Comparison of ENCODE assay signal across 21 mouse cellular contexts in the genomic region with DNA sequence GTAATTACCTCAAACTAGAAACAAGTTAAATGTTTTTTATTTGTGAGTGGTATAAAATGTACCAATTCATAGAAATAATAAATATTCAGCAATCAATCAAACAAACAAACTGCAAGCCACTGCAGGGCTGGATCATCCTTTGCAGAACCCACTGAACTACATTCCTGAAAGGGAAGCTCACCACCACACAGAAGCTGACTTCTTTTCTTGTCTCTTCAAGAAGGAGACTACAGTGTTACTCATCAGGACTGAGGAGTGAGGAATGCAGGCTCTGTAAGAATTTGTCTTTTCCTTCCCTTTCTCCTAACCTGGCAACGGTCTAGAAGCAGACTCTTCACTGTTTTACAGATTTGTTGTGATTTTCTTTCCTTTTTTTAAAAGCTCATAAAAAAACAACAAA.
"Had no signal": no experiment of that assay in that cellular context is flagged by ENCODE, and none has a peak within 500 bp of the region (broad histone marks: within the 10 kb centered on the region; RNA-seq: fewer than 3 reads in every experiment).

No protein-coding gene starts in this region.

- H3K27me3 ChIP-seq: limb, embryonic 12.5 days; limb, embryonic 15.5 days; neural tube, embryonic 12.5 days; neural tube, embryonic 15.5 days had no signal

- H3K9ac ChIP-seq: limb, embryonic 12.5 days; limb, embryonic 15.5 days; liver, embryonic 14.5 days; liver, postnatal 0 days; lung, embryonic 14.5 days; neural tube, embryonic 12.5 days; neural tube, embryonic 15.5 days had no signal

- H3K4me3 ChIP-seq: left cerebral cortex, adult 2 months; limb, embryonic 12.5 days; limb, embryonic 15.5 days; neural tube, embryonic 12.5 days; neural tube, embryonic 15.5 days had no signal

- ATAC-seq: liver, postnatal 0 days; lung, postnatal 0 days had no signal

- H3K4me2 ChIP-seq: limb, embryonic 12.5 days; limb, embryonic 15.5 days; liver, embryonic 11.5 days; lung, embryonic 14.5 days; midbrain, embryonic 11.5 days; neural tube, embryonic 12.5 days; neural tube, embryonic 15.5 days had no signal

- H3K4me1 ChIP-seq: limb, embryonic 12.5 days; limb, embryonic 15.5 days; neural tube, embryonic 12.5 days had no signal

- H3K27ac ChIP-seq: left cerebral cortex, adult 2 months; limb, embryonic 12.5 days; limb, embryonic 15.5 days; liver, embryonic 14.5 days; neural tube, embryonic 12.5 days; neural tube, embryonic 15.5 days had no signal

- DNase-seq: kidney, adult 18-20 months; kidney, adult 9 months; kidney, postnatal 14 days; kidney, postnatal 4 days; liver, postnatal 0 days; lung, embryonic 14.5 days; midbrain, embryonic 14.5 days; right cerebral cortex, adult 18-20 months; right cerebral cortex, postnatal 14 days; right cerebral cortex, postnatal 4 days; thymus, adult 18-20 months; thymus, postnatal 36 days had no signal

- H3K36me3 ChIP-seq: limb, embryonic 12.5 days; limb, embryonic 15.5 days; neural tube, embryonic 12.5 days; neural tube, embryonic 15.5 days had no signal

- H3K9me3 ChIP-seq: limb, embryonic 12.5 days; limb, embryonic 15.5 days; neural tube, embryonic 12.5 days; neural tube, embryonic 15.5 days had no signal
